Mouse (Mus musculus) kidney, adult 2 months (tissue): ENCODE data around the gene Tent5c. TPM values are rescaled to one million over a fixed set of nuclear protein-coding genes. Genes with fewer than 3 reads are reported as not detected.

Experiments used
- DNase-seq: peaks from one replicate; pipeline ENCODE4 v3.0.0; 2021
- H3K27ac ChIP-seq: fragments of 200-500 bp; 2 replicates; pipeline ENCODE4 v1.5.1; 2012; ENCODE audit warnings: low read depth, low read length, control low read depth, inconsistent platforms; ENCODE audit not compliant: insufficient read depth
- H3K27me3 ChIP-seq: fragments of 200-500 bp; replicated peaks from 2 replicates; pipeline ENCODE4 v1.6.1; 2012; ENCODE audit warnings: mild to moderate bottlenecking, moderate library complexity, low read length, inconsistent platforms; ENCODE audit not compliant: control insufficient read depth, insufficient read depth
- H3K36me3 ChIP-seq: fragments of 200-500 bp; 2 replicates; pipeline ENCODE4 v1.6.1; 2012; ENCODE audit warnings: mild to moderate bottlenecking, moderate library complexity, low read length, inconsistent platforms; ENCODE audit not compliant: control insufficient read depth, insufficient read depth
- H3K4me1 ChIP-seq: fragments of 200-500 bp; 2 replicates; pipeline ENCODE4 v1.6.1; 2011; ENCODE audit warnings: low read length; ENCODE audit not compliant: control insufficient read depth, insufficient read depth
- H3K4me3 ChIP-seq: fragments of 200-500 bp; 2 replicates; pipeline ENCODE4 v1.5.1; 2011; ENCODE audit warnings: mild to moderate bottlenecking, low read depth, low read length, control low read depth; ENCODE audit not compliant: insufficient read depth
- CTCF ChIP-seq: fragments of 200-500 bp; conservative IDR thresholded peaks from 2 replicates; pipeline ENCODE4 v1.5.1; 2011; ENCODE audit warnings: low read depth, mild to moderate bottlenecking, control low read depth, low read length, moderate library complexity, mixed read lengths; ENCODE audit not compliant: insufficient read depth, insufficient read length
- POLR2A ChIP-seq: fragments of 200-500 bp; IDR thresholded peaks from one replicate; pipeline ENCODE4 v1.6.1; 2011; ENCODE audit warnings: low read depth, low read length, control low read depth
- WGBS: fragments of 180-500 bp; shearing (Covaris S2); methylation state at CpG from one replicate; pipeline ENCODE4 v1.1.7; 2018; 5-methylcytosine and 5-hydroxymethylcytosine counted together
- polyA plus RNA-seq: library from polyadenylated mRNA; depleted of rRNA; stranded (reverse); fragments of >200 nt; gene quantifications from 2 replicates; pipeline ENCODE4 v1.2.3, GENCODE M21; 2012

Gene Tent5c
- polyA plus RNA-seq, 1 experiment: 4.2 TPM

GRCm38 (mm10) chr3:100440754-100441153 is 48.4 kb downstream of the Tent5c start:
- H3K27me3 ChIP-seq: no peaks in the 10 kb centered on the region
- H3K4me3 ChIP-seq: no peak overlapping the region
- 67% methylated on average over 4 of the region's 4 CpGs for WGBS
- no peaks in the 10 kb centered on the region for H3K36me3 ChIP-seq
- TF ChIP-seq POLR2A: no peak
- no peak for TF ChIP-seq CTCF
- peak; percentile 49 for DNase-seq
- H3K27ac ChIP-seq: no peak overlapping the region
- H3K4me1 ChIP-seq: no peaks in the 10 kb centered on the region

- no peak for DNase-seq
- Histone ChIP-seq H3K27ac (no peak overlapping the region), H3K27me3 (no peaks in the 10 kb centered on the region), H3K4me3 (no peak overlapping the region), H3K4me1 (no peaks in the 10 kb centered on the region), H3K36me3 (no peaks in the 10 kb centered on the region)
- 35% methylated on average over 6 of the region's 6 CpGs for WGBS
- TF ChIP-seq CTCF (no peak), POLR2A (no peak)
Observed at GRCm38 (mm10) chr3:100440009-100440408, 49.1 kb downstream of the Tent5c start.

- TF ChIP-seq POLR2A: no peak
- TF ChIP-seq CTCF: no peak
- no peaks in the 10 kb centered on the region for H3K4me1 ChIP-seq
- 58% methylated on average over 3 of the region's 3 CpGs for WGBS
- H3K27ac ChIP-seq: no peak overlapping the region
- H3K36me3 ChIP-seq: no peaks in the 10 kb centered on the region
- no peaks in the 10 kb centered on the region for H3K27me3 ChIP-seq
- no peak overlapping the region for H3K4me3 ChIP-seq
- DNase-seq: no peak
Observed at GRCm38 (mm10) chr3:100439088-100439487, 50.0 kb downstream of the Tent5c start.

- Histone ChIP-seq H3K36me3 (no peaks in the 10 kb centered on the region), H3K27me3 (no peaks in the 10 kb centered on the region), H3K4me3 (no peak overlapping the region), H3K27ac (no peak overlapping the region), H3K4me1 (no peaks in the 10 kb centered on the region)
- 69% methylated on average over 4 of the region's 4 CpGs for WGBS
- no peak for DNase-seq
- TF ChIP-seq POLR2A: no peak
- no peak for TF ChIP-seq CTCF
Observed at GRCm38 (mm10) chr3:100438461-100439002, 50.6 kb downstream of the Tent5c start.

- DNase-seq: no peak
- no peak for TF ChIP-seq CTCF
- no peak for TF ChIP-seq POLR2A
- Histone ChIP-seq H3K27me3 (no peaks in the 10 kb centered on the region), H3K36me3 (no peaks in the 10 kb centered on the region), H3K4me3 (no peak overlapping the region), H3K27ac (no peak overlapping the region), H3K4me1 (no peaks in the 10 kb centered on the region)
- WGBS: 70% methylated on average over 7 of the region's 7 CpGs
Observed at GRCm38 (mm10) chr3:100436756-100437155, 52.4 kb downstream of the Tent5c start.

GRCm38 (mm10) chr3:100431705-100432104 is 57.4 kb downstream of the Tent5c start:
- no peaks in the 10 kb centered on the region for H3K27me3 ChIP-seq
- WGBS: 86% methylated on average over 4 of the region's 4 CpGs
- no peak overlapping the region for H3K4me3 ChIP-seq
- no peak overlapping the region for H3K27ac ChIP-seq
- H3K4me1 ChIP-seq: no peaks in the 10 kb centered on the region
- no peaks in the 10 kb centered on the region for H3K36me3 ChIP-seq
- TF ChIP-seq POLR2A (no peak), CTCF (no peak)
- DNase-seq: no peak

GRCm38 (mm10) chr3:100430731-100431130 is 58.4 kb downstream of the Tent5c start:
- DNase-seq: no peak
- Histone ChIP-seq H3K27ac (no peak overlapping the region), H3K4me1 (no peaks in the 10 kb centered on the region), H3K36me3 (no peaks in the 10 kb centered on the region), H3K4me3 (no peak overlapping the region), H3K27me3 (no peaks in the 10 kb centered on the region)
- 85% methylated on average over 1 of the region's 1 CpGs for WGBS
- TF ChIP-seq POLR2A (no peak), CTCF (no peak)

- no peaks in the 10 kb centered on the region for H3K4me1 ChIP-seq
- WGBS: 79% methylated on average over 5 of the region's 5 CpGs
Observed at GRCm38 (mm10) chr3:100430101-100430500, 59.0 kb downstream of the Tent5c start.

More at GRCm38 (mm10) chr3:100430101-100430500, 59.0 kb downstream of the Tent5c start:
- H3K27ac ChIP-seq: no peak overlapping the region
- TF ChIP-seq POLR2A (no peak), CTCF (no peak)
- no peaks in the 10 kb centered on the region for H3K36me3 ChIP-seq
- H3K4me3 ChIP-seq: no peak overlapping the region
- DNase-seq: no peak
- H3K27me3 ChIP-seq: no peaks in the 10 kb centered on the region
